Comparison of ENCODE assay signal across 26 mouse cellular contexts in the genomic region with DNA sequence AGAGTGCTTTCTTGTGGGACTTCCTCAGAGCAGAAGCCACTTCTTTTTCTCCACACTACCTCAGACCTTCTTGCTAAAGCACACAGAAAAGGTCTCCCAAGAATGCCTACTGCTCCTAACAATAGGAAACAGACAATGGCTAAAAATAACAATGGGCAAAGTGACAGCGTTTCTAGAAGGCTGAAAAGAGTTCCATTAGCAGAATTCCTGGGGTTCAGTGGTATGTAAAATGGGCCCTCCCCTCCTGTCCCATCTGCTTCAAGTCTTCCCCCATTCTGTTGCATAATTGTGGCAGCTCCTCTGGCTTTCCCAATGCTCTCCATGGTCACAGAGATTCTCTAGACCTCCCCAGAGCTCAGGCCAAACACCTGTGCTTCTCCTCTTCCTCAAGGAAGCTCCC. TPM values are rescaled to one million over a fixed set of nuclear protein-coding genes. Genes with fewer than 3 reads are reported as not detected.
DNase-seq lines count a peak whose midpoint lies in the region; ATAC-seq lines count a peak whose summit lies in the region.
"Had no signal": no experiment of that assay in that cellular context is flagged by ENCODE, and none has a peak within 500 bp of the region (broad histone marks: within the 10 kb centered on the region; RNA-seq: fewer than 3 reads in every experiment).

No protein-coding gene starts in this region.

- no peak overlapping the region for H3K4me2 ChIP-seq in embryonic facial prominence, embryonic 14.5 days (ENCODE audit: low read depth, low read length)
- H3K4me2 ChIP-seq in heart, embryonic 16.5 days (ENCODE audit: low read depth, low read length): no peak overlapping the region
- H3K4me2 ChIP-seq in forebrain, embryonic 12.5 days: no peak overlapping the region
- H3K4me2 ChIP-seq: embryonic facial prominence, embryonic 12.5 days; kidney, embryonic 15.5 days; midbrain, embryonic 15.5 days; neural tube, embryonic 12.5 days had no signal

- 0 out of 2 replicates have a peak, but pooled peaks cover 6% of the 10 kb centered on the region for H3K36me3 ChIP-seq in embryonic facial prominence, embryonic 14.5 days (ENCODE audit: control insufficient read depth, insufficient read depth, low read length)
- no peaks in the 10 kb centered on the region for H3K36me3 ChIP-seq in embryonic facial prominence, embryonic 10.5 days (replicated peaks)
- peaks cover 7% of the 10 kb centered on the region for H3K36me3 ChIP-seq in heart, embryonic 16.5 days (ENCODE audit: control insufficient read depth, insufficient read depth)
- H3K36me3 ChIP-seq in forebrain, embryonic 12.5 days (replicated peaks): no peaks in the 10 kb centered on the region
- H3K36me3 ChIP-seq: embryonic facial prominence, embryonic 12.5 days; kidney, embryonic 15.5 days; midbrain, embryonic 15.5 days; neural tube, embryonic 12.5 days had no signal

- H3K9me3 ChIP-seq in embryonic facial prominence, embryonic 14.5 days (ENCODE audit: control insufficient read depth, low read length): no peaks in the 10 kb centered on the region
- no peaks in the 10 kb centered on the region for H3K9me3 ChIP-seq in embryonic facial prominence, embryonic 10.5 days
- peaks cover 5% of the 10 kb centered on the region for H3K9me3 ChIP-seq in heart, embryonic 16.5 days (replicated peaks; ENCODE audit: control insufficient read depth, low read length)
- no peaks in the 10 kb centered on the region for H3K9me3 ChIP-seq in forebrain, embryonic 12.5 days
- H3K9me3 ChIP-seq: embryonic facial prominence, embryonic 12.5 days; heart, embryonic 10.5 days; kidney, embryonic 15.5 days; midbrain, embryonic 15.5 days; neural tube, embryonic 12.5 days had no signal

- WGBS in embryonic facial prominence, embryonic 14.5 days: 0% methylated on average over 1 of the region's 1 CpGs
- WGBS in embryonic facial prominence, embryonic 10.5 days: 10% methylated on average over 1 of the region's 1 CpGs
- 7% methylated on average over 1 of the region's 1 CpGs for WGBS in heart, embryonic 16.5 days
- 0% methylated on average over 1 of the region's 1 CpGs for WGBS in forebrain, embryonic 12.5 days

- H3K4me1 ChIP-seq in embryonic facial prominence, embryonic 14.5 days (ENCODE audit: control insufficient read depth, insufficient read depth, low read length): peaks cover 8% of the 10 kb centered on the region; the same call in 1 of the 2 replicates
- H3K4me1 ChIP-seq in embryonic facial prominence, embryonic 10.5 days: peaks cover 8% of the 10 kb centered on the region
- H3K4me1 ChIP-seq in heart, embryonic 16.5 days (ENCODE audit: control insufficient read depth, insufficient read depth, low read length): peaks cover 9% of the 10 kb centered on the region
- 0 out of 2 replicates have a peak, but pooled peaks cover 7% of the 10 kb centered on the region for H3K4me1 ChIP-seq in forebrain, embryonic 12.5 days
- H3K4me1 ChIP-seq: kidney, embryonic 15.5 days; midbrain, embryonic 15.5 days; neural tube, embryonic 12.5 days had no signal

- no peak overlapping the region for H3K27ac ChIP-seq in embryonic facial prominence, embryonic 14.5 days (replicated peaks; ENCODE audit: low read depth, low read length)
- no peak overlapping the region for H3K27ac ChIP-seq in embryonic facial prominence, embryonic 10.5 days (replicated peaks)
- H3K27ac ChIP-seq in heart, embryonic 16.5 days (ENCODE audit: low read length): peak overlapping the region; percentile 7; the same call in 1 of the 2 replicates
- H3K27ac ChIP-seq in forebrain, embryonic 12.5 days: no peak overlapping the region
- H3K27ac ChIP-seq: embryonic facial prominence, embryonic 12.5 days; heart, embryonic 10.5 days; kidney, embryonic 15.5 days; midbrain, embryonic 15.5 days; neural tube, embryonic 12.5 days had no signal

- H3K27me3 ChIP-seq in embryonic facial prominence, embryonic 14.5 days (replicated peaks; ENCODE audit: control insufficient read depth, insufficient read depth, low read length): no peaks in the 10 kb centered on the region
- no peaks in the 10 kb centered on the region for H3K27me3 ChIP-seq in embryonic facial prominence, embryonic 10.5 days (replicated peaks; ENCODE audit: low read depth, poor library complexity, severe bottlenecking)
- no peaks in the 10 kb centered on the region for H3K27me3 ChIP-seq in heart, embryonic 16.5 days (ENCODE audit: control insufficient read depth, insufficient read depth, low read length)
- H3K27me3 ChIP-seq in forebrain, embryonic 12.5 days: no peaks in the 10 kb centered on the region
- H3K27me3 ChIP-seq: embryonic facial prominence, embryonic 12.5 days; kidney, embryonic 15.5 days; midbrain, embryonic 15.5 days; neural tube, embryonic 12.5 days had no signal

- H3K4me3 ChIP-seq in embryonic facial prominence, embryonic 14.5 days (ENCODE audit: low read depth, low read length): no peak overlapping the region
- no peak overlapping the region for H3K4me3 ChIP-seq in embryonic facial prominence, embryonic 10.5 days
- H3K4me3 ChIP-seq in heart, embryonic 16.5 days (ENCODE audit: low read length): no peak overlapping the region
- no peak overlapping the region for H3K4me3 ChIP-seq in forebrain, embryonic 12.5 days (replicated peaks)
- H3K4me3 ChIP-seq: embryonic facial prominence, embryonic 12.5 days; heart, embryonic 10.5 days; kidney, embryonic 15.5 days; midbrain, embryonic 15.5 days; neural tube, embryonic 12.5 days had no signal

- H3K9ac ChIP-seq in embryonic facial prominence, embryonic 14.5 days (ENCODE audit: low read depth, low read length): no peak overlapping the region
- no peak overlapping the region for H3K9ac ChIP-seq in heart, embryonic 16.5 days (ENCODE audit: low read length)
- H3K9ac ChIP-seq in forebrain, embryonic 12.5 days: no peak overlapping the region
- H3K9ac ChIP-seq: embryonic facial prominence, embryonic 12.5 days; kidney, embryonic 15.5 days; midbrain, embryonic 15.5 days; neural tube, embryonic 12.5 days had no signal

- peak; percentile 62 for ATAC-seq in embryonic facial prominence, embryonic 14.5 days (ENCODE audit: low read depth)
- ATAC-seq in heart, embryonic 16.5 days (replicated peaks; ENCODE audit: extremely low read depth, insufficient read depth, low FRiP score): no peak
- no peak for ATAC-seq in forebrain, embryonic 12.5 days (ENCODE audit: low FRiP score)
- ATAC-seq: activated CD4-positive, CD25-positive, alpha-beta regulatory T cell, adult 4 months; forebrain, embryonic 16.5 days; hindbrain, embryonic 16.5 days; intestine, postnatal 0 days; midbrain, embryonic 15.5 days had no signal

- peak; percentile 80 for DNase-seq in embryonic facial prominence, embryonic 14.5 days (ENCODE audit: low spot score)
- DNase-seq in embryonic facial prominence, embryonic 10.5 days (ENCODE audit: low spot score): no peak
- DNase-seq in heart, adult 11 months: no peak
- peak; percentile 93 for DNase-seq in Muller cell, postnatal 12 days (ENCODE audit: inconsistent ontology term)
- DNase-seq in embryo, embryonic 9.5 days (ENCODE audit: extremely low spot score): peak; percentile 28
- no peak for DNase-seq in ovary, postnatal 10 days (ENCODE audit: low spot score)
- DNase-seq: adrenal gland, postnatal 10 days; cerebellum, adult 8-10 months; cerebellum, postnatal 36 days; gastrocnemius, postnatal 25 days; kidney, postnatal 36 days; layer of hippocampus, postnatal 36 days; right cerebral cortex, adult 18-20 months; thymus, adult 18-20 months; thymus, postnatal 4 days had no signal

RNA-seq across cellular contexts. Expression of a gene that starts 31.4 kb away (rescaled TPM):
- 22.3 and 28.0 TPM in 2 replicates for polyA plus RNA-seq in embryonic facial prominence, embryonic 14.5 days (2014; fragmentation: Nextera tagmentation; extraction: Ambion mirVana)
- polyA plus RNA-seq in embryonic facial prominence, embryonic 10.5 days (2016; fragmentation: Nextera tagmentation; extraction: Ambion mirVana): 2.6 and 3.6 TPM in 2 replicates
- 19.2 and 21.1 TPM in 2 replicates for polyA plus RNA-seq in heart, embryonic 16.5 days (2015; fragmentation: Nextera tagmentation; extraction: Ambion mirVana)
- polyA plus RNA-seq in forebrain, embryonic 12.5 days (2016; fragmentation: Nextera tagmentation; extraction: Ambion mirVana): 4.9 and 7.3 TPM in 2 replicates

Comparison
In these comparisons a context has a peak if more than half of its experiments do, and no peak if none do; other contexts are left out.
1. DNase-seq: peak in embryonic facial prominence, embryonic 14.5 days (single experiment), Muller cell, postnatal 12 days (single experiment) and embryo, embryonic 9.5 days (single experiment); none in embryonic facial prominence, embryonic 10.5 days (single experiment), heart, adult 11 months (single experiment) and ovary, postnatal 10 days (single experiment).